Mouse (Mus musculus): ENCODE measurements around the gene Barhl2. TPM values are rescaled to one million over a fixed set of nuclear protein-coding genes. Genes with fewer than 3 reads are reported as not detected.

Barhl2 gene
- total RNA-seq, 2 experiments from 2014 or later: not detected

- no peak for DNase-seq
- intact Hi-C loops (cut with DNase I): no loop called here
Observed at GRCm38 (mm10) chr5:106420370-106420769, 37.6 kb downstream of the Barhl2 start.

DNA sequence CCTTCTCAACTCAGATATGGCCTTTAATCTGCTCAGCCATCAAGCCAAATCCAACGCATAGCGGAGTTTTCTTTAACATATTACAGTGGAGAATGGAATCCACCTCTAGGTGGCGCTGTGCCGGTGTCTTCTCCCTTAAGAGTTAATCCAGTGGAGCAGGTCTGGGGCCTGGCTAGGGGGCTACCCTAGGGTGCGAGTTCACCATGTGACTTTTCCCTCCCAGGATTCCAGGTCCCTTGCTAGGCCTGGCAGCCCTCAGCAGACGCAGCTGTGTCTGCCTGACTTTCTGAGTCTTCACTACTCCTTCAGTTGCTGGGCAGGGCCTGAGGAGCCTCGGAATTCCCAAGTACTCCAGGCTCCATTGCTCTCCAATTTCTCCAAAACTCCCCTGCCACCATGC, 40.8 kb downstream of the Barhl2 start:
- intact Hi-C loops (cut with DNase I): no loop called here

DNA sequence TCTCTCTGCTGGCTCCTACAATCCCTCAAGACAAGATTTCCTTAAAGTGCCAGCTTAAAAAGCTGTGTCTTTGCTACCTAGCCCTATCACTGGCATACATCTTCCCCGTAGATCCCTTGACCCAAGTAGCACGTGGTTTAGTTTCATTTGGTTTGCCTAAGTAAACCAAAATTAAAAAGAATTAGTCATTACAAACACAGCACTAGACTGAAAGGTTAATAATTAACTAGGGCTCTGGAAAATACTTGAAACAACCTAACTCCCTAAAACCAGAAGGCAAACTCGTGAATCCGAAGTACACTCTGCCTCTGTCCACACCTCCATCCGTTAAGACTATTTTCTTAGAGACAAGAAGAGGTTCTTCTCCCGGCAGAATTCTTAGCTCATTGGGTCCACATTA, 41.4 kb downstream of the Barhl2 start:
- intact Hi-C loops (cut with DNase I): no loop called here
- DNase-seq: no peak

More for the DNA sequence above, 40.8 kb downstream of the Barhl2 start:
- no peak for DNase-seq

DNA sequence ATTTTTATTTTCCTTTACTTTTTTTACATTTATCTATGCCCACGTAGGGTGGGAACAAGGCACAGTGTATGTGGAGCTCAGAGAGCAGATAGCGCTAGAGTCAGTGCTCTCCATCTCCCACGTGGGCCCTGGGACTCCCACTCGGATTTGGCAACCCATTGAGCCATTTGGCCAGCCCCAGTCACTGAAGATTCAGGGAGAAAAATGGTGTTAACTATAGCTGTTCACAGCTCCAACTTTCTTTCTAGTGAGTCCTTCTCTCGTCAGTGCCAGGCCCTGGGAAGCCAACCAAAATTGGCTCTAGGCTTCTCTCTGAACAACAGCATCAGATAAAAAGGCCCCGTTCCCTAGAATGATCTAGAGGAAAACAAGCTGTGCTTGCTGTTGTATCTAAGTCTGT, 42.2 kb downstream of the Barhl2 start:
- intact Hi-C loops (cut with DNase I): no loop called here
- no peak for DNase-seq

DNA sequence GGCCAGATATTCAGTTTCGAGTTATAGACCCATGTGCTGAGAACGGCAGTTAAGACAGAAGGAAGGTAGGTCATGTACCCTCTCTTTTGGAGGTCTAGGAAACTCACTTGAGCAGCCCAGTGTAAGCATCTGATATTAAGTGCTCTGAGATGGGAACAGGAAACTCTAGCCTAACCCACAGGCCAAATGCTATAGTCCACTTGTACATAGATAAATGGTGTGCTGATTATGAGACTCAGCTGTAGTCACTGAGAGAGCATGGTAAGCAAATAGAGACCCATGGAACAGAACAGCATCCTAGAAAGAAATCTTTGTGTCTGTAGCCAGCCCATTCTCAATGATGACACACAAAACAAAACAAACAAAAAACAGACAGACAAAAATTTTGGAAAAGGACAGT, 55.2 kb downstream of the Barhl2 start:
- intact Hi-C loops (cut with DNase I): no loop called here
- DNase-seq: no peak

Other genes starting within 250 kb of the Barhl2 start
- not detected for gene Gm17304, start 150.9 kb upstream of the Barhl2 start, total RNA-seq (2021)
- gene Zfp644, start 239.1 kb upstream of the Barhl2 start, total RNA-seq (2021): 10 to 100 TPM; 66.0 to 70.4 TPM